Mouse (Mus musculus) liver, postnatal 0 days (tissue): Measurements from ENCODE around the gene Ptprd. TPM values are rescaled to one million over a fixed set of nuclear protein-coding genes. Genes with fewer than 3 reads are reported as not detected.

Experiments
- ATAC-seq: fragments of 200-750 bp; cut with Nextera tagmentation; 2 replicates; pipeline ENCODE4 v1.8.0; 2017; ENCODE audit warnings: mild to moderate bottlenecking, moderate library complexity
- DNase-seq: peaks from one replicate; pipeline ENCODE4 v3.0.0-alpha.2; 2016
- H3K27ac ChIP-seq: fragments of 300-500 bp; sonication (generic); 2 replicates; pipeline ENCODE4 v1.5.1; 2014; ENCODE audit warnings: antibody characterized with exemption, moderate library complexity, mild to moderate bottlenecking, low read depth
- H3K27me3 ChIP-seq: fragments of 300-500 bp; sonication (generic); 2 replicates; pipeline ENCODE4 v1.6.1; 2014; ENCODE audit warnings: low read length, control low read depth, mixed read lengths; ENCODE audit not compliant: insufficient read depth
- H3K36me3 ChIP-seq: fragments of 300-500 bp; sonication (generic); replicated peaks from 2 replicates; pipeline ENCODE4 v1.6.1; 2014; ENCODE audit warnings: mild to moderate bottlenecking, control low read depth, low read length, moderate library complexity, mixed read lengths; ENCODE audit not compliant: insufficient read depth
- H3K4me1 ChIP-seq: fragments of 300-500 bp; sonication (generic); 2 replicates; pipeline ENCODE4 v1.6.1; 2014; ENCODE audit warnings: antibody characterized with exemption, mild to moderate bottlenecking, control low read depth; ENCODE audit not compliant: insufficient read depth
- H3K4me2 ChIP-seq: fragments of 300-500 bp; sonication (generic); 2 replicates; pipeline ENCODE4 v1.6.1; 2014; ENCODE audit warnings: low read depth, mild to moderate bottlenecking, low read length, moderate library complexity, mixed read lengths
- H3K4me3 ChIP-seq: fragments of 300-500 bp; sonication (generic); 2 replicates; pipeline ENCODE4 v1.5.1; 2014; ENCODE audit warnings: low read depth, low read length
- H3K9ac ChIP-seq: fragments of 300-500 bp; sonication (generic); replicated peaks from 2 replicates; pipeline ENCODE4 v1.6.1; 2014; ENCODE audit warnings: mild to moderate bottlenecking, moderate library complexity
- H3K9me3 ChIP-seq: fragments of 300-500 bp; sonication (generic); 2 replicates; pipeline ENCODE4 v1.6.1; 2016; ENCODE audit warnings: mild to moderate bottlenecking, control low read depth, low read length, mixed read lengths
- CTCF ChIP-seq: sonication (generic); IDR thresholded peaks from 2 replicates; pipeline ENCODE4 v1.5.1; 2016; ENCODE audit warnings: antibody characterized with exemption, low read depth
- EP300 ChIP-seq: IDR thresholded peaks from 2 replicates; pipeline ENCODE4 v1.6.1; 2016; ENCODE audit warnings: antibody characterized with exemption, low read depth, mild to moderate bottlenecking
- WGBS: fragments of 180-500 bp; shearing (Covaris S2); extraction: QIAGEN DNeasy Blood & Tissue Kit; methylation state at CpG from one replicate; pipeline ENCODE4 v1.1.7; 2014; ENCODE audit not compliant: insufficient replicate concordance; 5-methylcytosine and 5-hydroxymethylcytosine counted together
- polyA plus RNA-seq: library from polyadenylated mRNA; unstranded; fragments of >200 nt; fragmentation: Nextera tagmentation; extraction: Ambion mirVana; gene quantifications from 2 replicates; pipeline ENCODE4 v1.2.1, GENCODE M21; 2015

Gene Ptprd
- polyA plus RNA-seq, 1 experiment from 2014 or later = 9.3 TPM

GRCm38 (mm10) chr4:77675798-77676197 is 536.0 kb downstream of the Ptprd start:
- TF ChIP-seq CTCF (no peak), EP300 (no peak)

GRCm38 (mm10) chr4:77664761-77665160 is 547.0 kb downstream of the Ptprd start:
- TF ChIP-seq CTCF (no peak), EP300 (no peak)
- H3K27me3 ChIP-seq = no peaks in the 10 kb centered on the region
- no peak for DNase-seq
- H3K4me3 ChIP-seq = no peak overlapping the region
- H3K36me3 ChIP-seq = no peaks in the 10 kb centered on the region
- no peaks in the 10 kb centered on the region for H3K4me1 ChIP-seq
- no peak overlapping the region for H3K4me2 ChIP-seq
- no peak overlapping the region for H3K27ac ChIP-seq
- H3K9me3 ChIP-seq = no peaks in the 10 kb centered on the region
- no peak for ATAC-seq
- 87% methylated on average over 2 of the region's 2 CpGs for WGBS
- H3K9ac ChIP-seq = no peak overlapping the region

More at GRCm38 (mm10) chr4:77675798-77676197, 536.0 kb downstream of the Ptprd start:
- WGBS = 51% methylated on average over 1 of the region's 1 CpGs
- Histone ChIP-seq H3K4me1 (no peaks in the 10 kb centered on the region), H3K4me2 (no peak overlapping the region), H3K9ac (no peak overlapping the region), H3K27ac (no peak overlapping the region), H3K27me3 (no peaks in the 10 kb centered on the region), H3K9me3 (no peaks in the 10 kb centered on the region), H3K36me3 (no peaks in the 10 kb centered on the region), H3K4me3 (no peak overlapping the region)
- no peak for DNase-seq
- no peak for ATAC-seq

GRCm38 (mm10) chr4:77662309-77662708 is 549.5 kb downstream of the Ptprd start:
- Histone ChIP-seq H3K4me3 (no peak overlapping the region), H3K4me1 (no peaks in the 10 kb centered on the region), H3K36me3 (no peaks in the 10 kb centered on the region), H3K4me2 (no peak overlapping the region), H3K27ac (no peak overlapping the region), H3K9ac (no peak overlapping the region), H3K9me3 (no peaks in the 10 kb centered on the region), H3K27me3 (no peaks in the 10 kb centered on the region)
- TF ChIP-seq EP300 = no peak
- no peak for TF ChIP-seq CTCF
- WGBS = 58% methylated on average over 1 of the region's 1 CpGs
- ATAC-seq (no peak), DNase-seq (no peak)

GRCm38 (mm10) chr4:77655669-77656068 is 556.1 kb downstream of the Ptprd start:
- Histone ChIP-seq H3K27me3 (no peaks in the 10 kb centered on the region), H3K4me2 (no peak overlapping the region), H3K27ac (no peak overlapping the region), H3K4me1 (no peaks in the 10 kb centered on the region), H3K9me3 (no peaks in the 10 kb centered on the region), H3K4me3 (no peak overlapping the region), H3K36me3 (no peaks in the 10 kb centered on the region), H3K9ac (no peak overlapping the region)
- TF ChIP-seq CTCF = no peak
- TF ChIP-seq EP300 = no peak
- ATAC-seq (no peak), DNase-seq (no peak)
- 75% methylated on average over 1 of the region's 1 CpGs for WGBS

GRCm38 (mm10) chr4:77649615-77650325 is 562.0 kb downstream of the Ptprd start:
- H3K9me3 ChIP-seq = no peaks in the 10 kb centered on the region
- H3K36me3 ChIP-seq = no peaks in the 10 kb centered on the region
- no peak overlapping the region for H3K4me3 ChIP-seq
- H3K27ac ChIP-seq = no peak overlapping the region
- 69% methylated on average over 3 of the region's 3 CpGs for WGBS
- ATAC-seq (no peak), DNase-seq (no peak)
- H3K4me1 ChIP-seq = no peaks in the 10 kb centered on the region
- H3K4me2 ChIP-seq = no peak overlapping the region
- TF ChIP-seq CTCF = no peak
- TF ChIP-seq EP300 = no peak
- H3K27me3 ChIP-seq = no peaks in the 10 kb centered on the region
- no peak overlapping the region for H3K9ac ChIP-seq

- DNase-seq = no peak
- no peak overlapping the region for H3K4me3 ChIP-seq
- no peak overlapping the region for H3K9ac ChIP-seq
- H3K9me3 ChIP-seq = no peaks in the 10 kb centered on the region
- H3K4me1 ChIP-seq = no peaks in the 10 kb centered on the region
- H3K27me3 ChIP-seq = no peaks in the 10 kb centered on the region
- no peak for TF ChIP-seq CTCF
- TF ChIP-seq EP300 = no peak
- H3K36me3 ChIP-seq = no peaks in the 10 kb centered on the region
- H3K27ac ChIP-seq = no peak overlapping the region
- no peak for ATAC-seq
- WGBS = 69% methylated on average over 2 of the region's 2 CpGs
- H3K4me2 ChIP-seq = no peak overlapping the region
Measured at GRCm38 (mm10) chr4:77648911-77649310, 562.9 kb downstream of the Ptprd start.
